Mouse (Mus musculus) NIH3T3 (cell line): ENCODE data around the gene Clstn2.
A peak's percentile ranks its signal among the peaks of the same experiment; 100 is the strongest.

Source experiments
- DNase-seq: peaks from one replicate; pipeline ENCODE4 v3.0.0-alpha.2; 2012; ENCODE audit warnings: low read depth

The Clstn2 gene

DNA sequence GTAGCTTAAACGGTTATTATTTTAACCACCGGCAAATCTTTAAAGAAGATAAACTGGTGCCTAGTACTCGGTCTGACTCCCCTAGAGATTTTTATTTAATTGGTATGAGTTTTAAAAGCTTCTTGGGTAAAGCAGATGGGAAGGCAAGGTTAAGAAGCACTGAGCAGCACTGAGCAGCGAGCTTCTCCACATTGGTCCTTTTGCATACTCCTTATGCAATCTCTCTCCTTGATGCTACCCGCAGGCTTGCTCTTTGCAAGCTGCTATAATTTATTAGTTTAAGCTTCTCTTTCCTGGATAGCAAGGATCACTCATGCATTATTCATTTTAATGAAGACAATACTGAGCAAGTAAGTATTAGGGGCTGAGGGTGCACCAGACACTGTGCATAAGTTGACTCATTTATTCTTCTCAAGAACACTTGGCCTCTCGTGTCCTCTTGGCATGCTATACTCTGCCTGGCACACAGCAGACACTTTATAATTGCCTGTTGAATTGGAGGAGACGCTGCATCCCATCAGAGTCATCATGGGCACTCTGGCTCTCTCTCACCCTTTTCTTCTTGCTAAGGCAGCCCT lies 561.9 kb downstream of the Clstn2 start:
- no peak for DNase-seq

DNA sequence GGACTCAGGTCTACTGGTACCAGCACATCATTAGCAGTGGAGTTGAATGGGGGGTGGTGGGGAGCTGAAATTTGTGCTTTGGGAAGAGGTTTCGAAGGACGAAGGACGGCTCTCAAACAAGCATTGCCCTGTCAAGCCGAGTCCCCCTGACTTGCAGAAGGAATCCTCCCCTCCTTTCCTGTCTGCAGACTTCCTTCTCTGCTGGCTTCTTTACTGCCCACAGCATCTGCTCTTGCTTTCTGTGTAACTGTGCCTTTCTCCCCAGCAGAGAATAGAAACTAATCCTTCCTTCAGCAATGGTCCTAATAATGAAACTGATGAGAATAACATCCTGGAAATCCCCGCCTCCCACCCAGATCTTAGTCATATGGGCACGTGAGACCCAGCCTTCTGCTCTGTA lies 572.5 kb downstream of the Clstn2 start:
- DNase-seq = peak; percentile 6

DNA sequence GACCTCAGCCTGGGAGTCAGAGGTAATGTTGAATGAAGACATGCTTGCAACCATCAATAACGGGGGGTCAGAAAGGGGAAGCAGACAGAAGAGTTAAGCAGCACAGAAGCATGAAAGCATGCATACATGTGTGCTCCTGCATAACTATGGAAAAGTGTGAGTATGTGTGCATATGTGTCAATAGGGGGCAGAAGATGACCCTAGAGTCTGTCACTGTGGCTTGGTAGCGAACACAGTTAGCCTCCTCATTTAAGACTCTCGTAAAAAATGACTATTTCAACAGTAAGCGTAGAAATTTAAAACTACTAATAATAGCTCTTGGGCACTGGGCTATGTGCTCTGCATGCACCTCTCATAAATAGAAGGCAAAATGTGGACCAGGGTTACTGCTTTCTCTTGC lies 573.2 kb downstream of the Clstn2 start:
- no peak for DNase-seq

- DNase-seq = no peak
Measured at GRCm38 (mm10) chr9:97449316-97450050, 583.5 kb downstream of the Clstn2 start.

- DNase-seq = no peak
Measured at GRCm38 (mm10) chr9:97439872-97440636, 592.9 kb downstream of the Clstn2 start.

GRCm38 (mm10) chr9:97434666-97435065 lies 598.3 kb downstream of the Clstn2 start:
- no peak for DNase-seq

DNA sequence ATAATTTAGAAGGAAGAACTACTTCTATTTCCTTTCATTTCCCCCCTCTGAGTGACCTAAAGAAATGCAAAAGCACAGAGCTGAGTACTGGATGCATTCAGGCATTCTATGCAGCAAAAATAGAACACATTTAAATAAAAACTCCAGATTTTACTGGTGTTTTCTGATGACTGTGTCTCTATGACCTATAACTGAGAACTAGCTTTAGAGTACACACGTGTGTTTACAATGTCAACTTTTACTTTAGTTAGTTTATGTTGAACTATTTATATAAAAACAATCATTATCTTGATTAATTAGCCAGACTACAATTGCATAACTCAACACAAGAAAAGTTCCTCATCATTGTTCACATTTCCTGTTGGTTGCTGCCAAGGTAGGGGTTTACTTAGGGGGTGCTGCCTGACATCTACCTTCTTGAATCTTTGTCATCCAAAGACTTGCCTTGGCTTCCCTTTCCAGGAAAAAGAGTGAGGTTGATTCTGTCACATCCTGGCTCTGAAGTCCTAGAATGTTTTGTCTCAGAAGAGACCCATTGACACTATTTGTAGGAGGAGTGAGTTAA lies 603.0 kb downstream of the Clstn2 start:
- no peak for DNase-seq

- DNase-seq = no peak
Measured at GRCm38 (mm10) chr9:97428127-97428526, 604.9 kb downstream of the Clstn2 start.

- DNase-seq = no peak
Measured at GRCm38 (mm10) chr9:97420896-97421295, 612.1 kb downstream of the Clstn2 start.

GRCm38 (mm10) chr9:97414876-97415668 lies 617.9 kb downstream of the Clstn2 start:
- DNase-seq = no peak

DNA sequence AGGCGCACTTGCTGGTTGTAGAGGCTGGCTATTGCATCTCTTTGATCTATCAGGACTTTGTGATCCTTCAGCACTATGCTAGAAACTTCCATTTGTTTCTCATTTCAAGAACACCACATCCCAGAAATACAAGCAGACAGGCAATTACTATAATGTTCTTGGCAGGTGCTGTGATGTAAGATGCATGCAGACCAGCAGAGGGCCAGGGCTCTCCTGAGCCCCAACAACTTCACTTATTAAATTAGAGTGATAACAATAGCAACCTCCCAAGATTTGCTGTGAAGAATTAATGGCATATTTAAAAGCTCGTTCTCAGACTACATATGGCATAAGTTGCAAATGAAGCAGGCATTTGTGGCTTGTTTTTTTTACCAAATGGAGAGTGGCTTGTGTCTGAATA lies 624.8 kb downstream of the Clstn2 start:
- DNase-seq = no peak
